Mouse (Mus musculus): ENCODE measurements around the gene Cacna2d3.

DNA sequence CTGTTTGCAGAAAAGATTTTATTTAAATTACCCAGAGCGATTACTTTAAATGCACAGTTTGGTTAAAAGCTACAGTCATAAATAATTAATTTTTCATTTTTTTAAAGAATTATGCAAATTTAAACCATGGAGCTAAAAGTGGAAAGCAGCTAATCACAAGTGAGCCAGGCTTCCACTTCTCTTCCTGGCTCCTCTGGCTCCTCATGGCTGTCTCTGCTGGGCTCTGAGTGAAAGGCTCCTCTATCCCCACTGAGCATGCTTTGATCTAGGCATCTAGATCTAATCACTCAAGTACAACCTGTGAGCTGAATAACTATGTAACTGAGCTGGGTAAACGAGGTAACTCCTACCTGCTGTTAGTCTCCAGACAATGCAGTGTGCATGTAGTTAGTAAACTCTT is 577.5 kb downstream of the Cacna2d3 start:
- TF ChIP-seq POLR2A (IDR thresholded peaks at IDR 0.05; ENCODE audit: insufficient read depth, low read depth, low read length): no peak
- no peak for TF ChIP-seq CTCF (IDR thresholded peaks at IDR 0.05; ENCODE audit: insufficient read depth, low read depth, low read length)

Measured in olfactory bulb, adult 2 months (tissue).